ENCODE assay signal across 8 mouse cellular contexts in genomic region chr19:26606321-26607155, GRCm38 (mm10). TPM values are rescaled to one million over a fixed set of nuclear protein-coding genes. Genes with fewer than 3 reads are reported as not detected.
A peak's percentile ranks its signal among the peaks of the same experiment; 100 is the strongest.
DNase-seq lines count a peak whose midpoint lies in the region; ATAC-seq and TF ChIP-seq lines count a peak whose summit lies in the region.

No protein-coding gene starts in this region.

- H3K4me3 ChIP-seq in limb, embryonic 14.5 days (replicated peaks; ENCODE audit: low read length): peak overlapping the region; percentile 79
- peak overlapping the region; percentile 94 for H3K4me3 ChIP-seq in midbrain, embryonic 15.5 days

- ATAC-seq in limb, embryonic 14.5 days (ENCODE audit: low FRiP score, low read depth): peak; percentile 14
- ATAC-seq in midbrain, embryonic 15.5 days (replicated peaks): peak; percentile 25; the same call in 1 of the 2 replicates

- no peaks in the 10 kb centered on the region for H3K36me3 ChIP-seq in limb, embryonic 14.5 days (ENCODE audit: control insufficient read depth, insufficient read depth, low read length)
- H3K36me3 ChIP-seq in midbrain, embryonic 15.5 days (replicated peaks): no peaks in the 10 kb centered on the region

- peaks cover 19% of the 10 kb centered on the region for H3K4me1 ChIP-seq in limb, embryonic 14.5 days (ENCODE audit: control insufficient read depth, insufficient read depth, low read length)
- peaks cover 24% of the 10 kb centered on the region for H3K4me1 ChIP-seq in midbrain, embryonic 15.5 days

- H3K4me2 ChIP-seq in limb, embryonic 14.5 days (replicated peaks; ENCODE audit: low read depth, low read length, severe bottlenecking): peak overlapping the region; percentile 82
- peak overlapping the region; percentile 100 for H3K4me2 ChIP-seq in midbrain, embryonic 15.5 days

- no peak for TF ChIP-seq POLR2A in limb, embryonic 14.5 days (IDR thresholded peaks at IDR 0.05; ENCODE audit: borderline replicate concordance, extremely low read depth, insufficient read depth, insufficient read length)

- DNase-seq in adrenal gland, adult (ENCODE audit: inconsistent age in 2 of 2, low spot score in 1 of 2): peak; percentile 78 to 92
- DNase-seq in embryo, embryonic 10.5 days (ENCODE audit: low spot score): peak; percentile 50
- DNase-seq in heart, adult 11 months: peak; percentile 98
- DNase-seq in kidney, adult 11 months: peak; percentile 65
- peak; percentile 49 for DNase-seq in limb, embryonic 14.5 days (ENCODE audit: low spot score)
- peak; percentile 38 for DNase-seq in spleen, adult 12 weeks (ENCODE audit: low spot score)
- DNase-seq in c-Kit-positive CD71-positive TER-119-positive erythroid progenitor cells, embryonic 14.5 days (ENCODE audit: low spot score): no peak

- H3K27ac ChIP-seq in limb, embryonic 14.5 days (replicated peaks; ENCODE audit: low read depth, low read length): peak overlapping the region; percentile 87
- peak overlapping the region; percentile 92 for H3K27ac ChIP-seq in midbrain, embryonic 15.5 days

- 0% methylated on average over 42 of the region's 63 CpGs for WGBS in limb, embryonic 14.5 days
- under 1% methylated on average over 60 of the region's 63 CpGs for WGBS in midbrain, embryonic 15.5 days

- no peaks in the 10 kb centered on the region; the same call in 1 of the 2 replicates for H3K27me3 ChIP-seq in limb, embryonic 14.5 days (ENCODE audit: control insufficient read depth, insufficient read depth, low read length)
- H3K27me3 ChIP-seq in midbrain, embryonic 15.5 days (replicated peaks): 0 out of 2 replicates have a peak, but pooled peaks cover 3% of the 10 kb centered on the region

- no peaks in the 10 kb centered on the region for H3K9me3 ChIP-seq in limb, embryonic 14.5 days (ENCODE audit: control insufficient read depth, low read length)
- H3K9me3 ChIP-seq in midbrain, embryonic 15.5 days: no peaks in the 10 kb centered on the region

- peak overlapping the region; percentile 81 for H3K9ac ChIP-seq in limb, embryonic 14.5 days (ENCODE audit: low read depth, low read length, severe bottlenecking)
- H3K9ac ChIP-seq in midbrain, embryonic 15.5 days: peak overlapping the region; percentile 65

RNA-seq across cellular contexts. Expression of gene Smarca2, which starts 1.7 kb away (rescaled TPM):
- polyA plus RNA-seq in limb, embryonic 14.5 days (2012; rRNA removed): 104 TPM in 2 replicates
- polyA plus RNA-seq in limb, embryonic 14.5 days (2014; fragmentation: Nextera tagmentation; extraction: Ambion mirVana): 72.2 and 94.3 TPM in 2 replicates
- polyA plus RNA-seq in midbrain, embryonic 15.5 days (2015; fragmentation: Nextera tagmentation; extraction: Ambion mirVana): 143 and 158 TPM in 2 replicates
